Mouse (Mus musculus) ZHBTc4 (cell line): ENCODE results near the gene Olfr640.

Source experiments
- DNase-seq: peaks from one replicate; pipeline ENCODE4 v3.0.0-alpha.2; 2011; ENCODE audit warnings: low read depth, low spot score

Olfr640 gene

GRCm38 (mm10) chr7:104025473-104025872, at the start of gene Olfr640:
Olfr640 (minus strand) TSS chr7:104025573.
- DNase-seq: no peak

- no peak for DNase-seq
Measured at GRCm38 (mm10) chr7:104071769-104072168, 46.4 kb upstream of the Olfr640 start, which contains the start of gene Olfr644. Olfr644 (minus strand) TSS chr7:104071869.

- DNase-seq: no peak
Measured at GRCm38 (mm10) chr7:104061345-104061744, 36.0 kb upstream of the Olfr640 start, which contains the start of gene 4930516K23Rik. 4930516K23Rik (minus strand) TSS chr7:104061445.

GRCm38 (mm10) chr7:104059215-104059614, 33.8 kb upstream of the Olfr640 start:
- no peak for DNase-seq

DNA sequence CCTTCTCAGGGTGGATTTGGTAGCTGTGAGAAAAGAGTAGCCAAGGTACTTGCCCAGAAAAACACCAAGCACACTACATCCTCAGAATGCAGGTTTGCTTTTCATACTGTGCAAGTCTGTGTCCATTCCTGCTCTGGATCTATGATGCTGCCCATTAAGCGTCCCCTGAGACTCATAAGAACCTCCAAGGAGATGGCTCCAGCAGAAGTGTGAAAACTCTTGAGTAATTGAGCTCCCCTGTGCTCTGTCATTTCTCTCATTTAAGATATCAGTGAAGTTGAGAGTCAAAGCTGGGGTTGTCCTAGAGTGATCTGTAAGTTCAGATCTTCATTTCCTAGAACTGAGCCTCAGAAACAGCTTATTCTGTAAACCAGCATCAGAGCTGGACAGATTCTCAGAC, 27.2 kb upstream of the Olfr640 start, which contains the start of gene Olfr642:
Olfr642 (minus strand) TSS at position 101 of the 400 bp plus-strand sequence.
- DNase-seq: no peak

GRCm38 (mm10) chr7:104050745-104051144, 25.4 kb upstream of the Olfr640 start:
- no peak for DNase-seq

- no peak for DNase-seq
Measured at GRCm38 (mm10) chr7:104035145-104035544, 9.8 kb upstream of the Olfr640 start, which contains the start of gene Olfr641. Olfr641 (plus strand) TSS chr7:104035445.

- DNase-seq: no peak
Measured at GRCm38 (mm10) chr7:104026978-104027377, 1.6 kb upstream of the Olfr640 start.

DNA sequence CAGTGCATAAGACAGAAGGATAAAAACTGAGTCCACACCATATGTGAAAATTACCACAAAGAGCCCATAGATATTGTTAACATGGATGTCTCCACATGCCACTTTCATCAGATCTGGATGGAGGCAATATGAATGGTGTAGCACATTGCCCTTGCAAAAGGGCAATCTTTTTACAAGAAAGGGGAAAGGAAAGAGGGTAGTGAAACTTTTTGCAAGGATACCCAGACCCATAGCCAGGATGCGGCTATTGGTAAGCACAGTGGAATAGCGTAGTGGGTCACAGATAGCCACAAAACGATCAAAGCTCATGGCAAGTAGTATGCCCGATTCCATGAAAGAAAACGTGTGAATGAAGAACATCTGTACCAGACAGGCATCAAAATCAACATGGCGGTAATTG, 3.7 kb downstream of the Olfr640 start:
- no peak for DNase-seq

DNA sequence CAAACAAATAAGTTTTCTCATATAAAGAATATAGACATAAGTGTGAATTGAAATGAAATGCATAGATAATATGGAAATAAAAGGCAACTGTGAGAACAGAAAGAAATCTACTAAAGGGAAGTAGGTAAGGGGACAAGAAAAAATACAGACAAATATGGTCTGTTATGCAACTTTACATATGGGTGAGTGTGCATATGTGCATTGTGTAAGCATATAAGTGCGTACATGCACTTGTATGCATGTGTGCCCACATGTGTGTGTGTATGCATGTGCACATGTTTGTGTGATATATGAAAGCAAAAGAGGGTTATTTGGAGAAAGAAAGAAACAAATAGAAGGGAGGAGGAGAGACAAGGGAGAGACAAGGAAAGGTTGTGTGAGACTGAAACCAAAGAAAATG, 6.4 kb downstream of the Olfr640 start:
- DNase-seq: no peak

DNA sequence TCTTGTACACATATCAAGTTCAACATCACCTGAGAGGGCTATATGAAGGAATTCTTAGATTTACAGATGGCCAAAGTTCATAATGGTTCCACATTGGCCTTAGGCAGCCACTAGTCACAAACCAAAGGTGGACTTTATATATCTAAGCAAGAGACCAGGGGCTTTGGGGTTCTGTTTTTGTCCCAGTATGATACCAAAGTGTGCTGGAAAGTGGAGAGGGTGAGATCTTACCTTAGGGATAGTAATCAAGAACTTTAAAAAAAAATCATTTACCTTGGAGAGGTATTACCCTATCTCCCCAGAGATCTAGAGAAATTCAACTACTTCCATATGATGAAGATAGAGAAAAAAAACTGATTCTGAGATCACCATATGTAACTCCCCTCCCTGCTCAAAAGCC, 8.2 kb downstream of the Olfr640 start, which contains the start of gene Olfr639:
Olfr639 (minus strand) TSS at position 101 of the 400 bp plus-strand sequence.
- no peak for DNase-seq

DNA sequence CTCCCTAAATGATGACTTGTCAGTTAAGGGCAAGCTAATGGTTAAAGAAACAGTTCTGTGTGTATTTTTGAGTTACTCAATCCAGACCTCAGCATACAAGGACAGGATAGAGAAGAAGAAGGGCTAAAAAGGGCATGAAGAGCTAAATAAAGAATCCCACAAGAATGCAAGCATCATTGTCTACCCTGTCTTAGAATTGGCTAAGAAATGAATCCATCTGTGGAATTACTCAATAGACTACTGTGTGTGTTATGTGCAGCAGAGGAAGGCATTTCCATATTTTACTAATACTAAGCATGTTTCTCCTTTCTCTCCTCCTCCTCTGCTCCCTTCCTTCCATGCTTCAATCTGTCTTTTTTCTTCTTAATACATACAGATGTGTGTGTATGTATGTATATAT, 26.2 kb downstream of the Olfr640 start:
- DNase-seq: no peak

GRCm38 (mm10) chr7:103998446-103998845, 26.9 kb downstream of the Olfr640 start, which contains the start of gene Olfr638:
Olfr638 (plus strand) TSS chr7:103998746.
- DNase-seq: no peak

DNA sequence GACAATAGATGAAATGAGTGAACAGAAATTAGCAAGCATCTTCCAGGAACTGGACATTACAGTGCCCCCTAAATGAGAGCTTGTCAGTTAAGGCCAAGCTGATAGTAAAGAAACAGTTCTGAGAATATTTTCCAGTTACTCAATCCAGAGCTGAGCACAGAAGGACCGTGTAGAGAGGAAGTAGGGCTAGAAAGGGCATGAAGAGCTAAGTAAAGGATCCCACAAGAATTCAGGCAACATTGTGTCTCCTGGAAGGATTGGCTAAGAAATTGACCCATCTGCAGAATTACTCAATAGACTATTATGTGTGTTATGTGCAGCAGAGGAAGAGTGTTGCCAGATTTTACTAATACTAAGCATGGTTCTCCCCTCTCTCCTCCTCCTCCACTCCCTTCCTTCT, 53.6 kb downstream of the Olfr640 start:
- no peak for DNase-seq

DNA sequence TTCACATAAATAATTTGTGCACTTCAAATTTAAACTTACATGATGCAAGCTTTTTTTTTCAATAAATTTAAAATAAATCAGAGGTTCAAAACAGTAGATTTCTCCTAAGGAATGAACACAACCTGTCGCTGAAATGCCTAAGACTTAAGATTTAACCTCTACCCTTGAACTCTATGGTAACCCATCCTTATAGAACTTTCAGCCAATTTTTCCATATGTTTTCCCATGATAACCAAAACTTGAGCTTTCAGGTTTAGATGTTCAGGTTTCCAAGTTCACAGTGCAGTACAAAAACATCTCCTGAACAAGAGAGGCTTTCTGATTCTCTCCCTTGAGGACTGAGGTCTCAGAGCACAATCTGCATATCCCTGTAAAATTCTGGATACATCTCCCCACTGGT, 54.5 kb downstream of the Olfr640 start, which contains the start of gene Olfr635:
Olfr635 (plus strand) TSS at position 301 of the 400 bp plus-strand sequence.
- DNase-seq: no peak
